Mouse (Mus musculus) bone marrow macrophage, adult 2 months (primary cell): ENCODE results near the gene Lrrc40.
A peak's percentile ranks its signal among the peaks of the same experiment; 100 is the strongest.

Source experiments
- CTCF ChIP-seq: IDR thresholded peaks from 2 replicates; pipeline ENCODE4 v1.5.1; 2012; ENCODE audit warnings: low read depth, mild to moderate bottlenecking, low read length, moderate library complexity
- POLR2A ChIP-seq: IDR thresholded peaks from 2 replicates; pipeline ENCODE4 v1.6.1; 2012; ENCODE audit warnings: mild to moderate bottlenecking, low read depth, low read length, borderline replicate concordance

- peak; percentile 68; the same call in 1 of the 2 replicates for TF ChIP-seq POLR2A
- TF ChIP-seq CTCF = no peak
Measured at GRCm38 (mm10) chr3:158036329-158036988, at the start of gene Lrrc40, which contains the start of gene Srsf11.
